Mouse (Mus musculus) MEL (cell line): ENCODE measurements at regions not wholly inside any gene's neighbourhood (a gene's known extent, or its start where the extent isn't known, plus 50 kb on each side); places are given as distances from the start of the nearest gene placed in this dataset.

ENCODE experiments used
- DNase-seq: peaks from one replicate; pipeline ENCODE4 v3.0.0; 2011; ENCODE audit warnings: low read depth, low spot score
- H3K27ac ChIP-seq: 2 replicates; pipeline ENCODE4 v1.5.1; 2012; ENCODE audit warnings: low read depth, mild to moderate bottlenecking, control low read depth, low read length, moderate library complexity; ENCODE audit not compliant: control insufficient read depth
- H3K27me3 ChIP-seq, 2 experiments: fragments of 150-350 bp in 1 of 2; sonication (generic) in 1 of 2; 2 replicates each; pipeline ENCODE4 v1.6.1; 2012; ENCODE audit warnings: low read length in 2 of 2, mild to moderate bottlenecking in 2 of 2, improper control_type of control experiment in 1 of 2, moderate library complexity in 1 of 2; ENCODE audit not compliant: insufficient read depth in 2 of 2, control insufficient read depth in 1 of 2
- H3K36me3 ChIP-seq, 2 experiments: 2 replicates each; pipeline ENCODE4 v1.6.1; 2012 to 2014; ENCODE audit warnings: low read length in 2 of 2, improper control_type of control experiment in 1 of 2, inconsistent platforms in 1 of 2, mild to moderate bottlenecking in 1 of 2; ENCODE audit not compliant: insufficient read depth in 2 of 2, control insufficient read depth in 1 of 2
- H3K4me1 ChIP-seq, 2 experiments: fragments of 150-350 bp in 1 of 2; sonication (generic) in 1 of 2; 2 replicates each; pipeline ENCODE4 v1.6.1; 2012; ENCODE audit warnings: low read length in 2 of 2, improper control_type of control experiment in 1 of 2, mild to moderate bottlenecking in 1 of 2; ENCODE audit not compliant: insufficient read depth in 2 of 2, control insufficient read depth in 1 of 2
- H3K4me3 ChIP-seq, 2 experiments: fragments of 150-350 bp in 1 of 2; sonication (generic) in 1 of 2; 2 replicates each; pipeline ENCODE4 v1.5.1; 2012; ENCODE audit warnings: low read depth in 2 of 2, low read length in 2 of 2, mild to moderate bottlenecking in 2 of 2, moderate library complexity in 2 of 2, control low read depth in 1 of 2, improper control_type of control experiment in 1 of 2; ENCODE audit not compliant: control insufficient read depth in 1 of 2, insufficient read depth in 1 of 2
- H3K79me2 ChIP-seq: 2 replicates; pipeline ENCODE4 v1.6.1; 2012; ENCODE audit warnings: mild to moderate bottlenecking, low read length, moderate library complexity; ENCODE audit not compliant: control insufficient read depth, poor library complexity, insufficient read depth
- H3K9ac ChIP-seq: 2 replicates; pipeline ENCODE4 v1.6.1; 2012; ENCODE audit warnings: low read depth, mild to moderate bottlenecking, control low read depth, low read length, moderate library complexity; ENCODE audit not compliant: control insufficient read depth, poor library complexity, severe bottlenecking
- H3K9me3 ChIP-seq: fragments of 150-350 bp; sonication (generic); replicated peaks from 2 replicates; pipeline ENCODE4 v1.6.1; 2012; ENCODE audit warnings: mild to moderate bottlenecking, low read length, improper control_type of control experiment, moderate library complexity; ENCODE audit not compliant: insufficient read depth
- CHD1 ChIP-seq: IDR thresholded peaks from 2 replicates; pipeline ENCODE4 v1.6.1; 2012; ENCODE audit warnings: low read depth, mild to moderate bottlenecking, inconsistent platforms, low read length, improper control_type of control experiment
- CTCF ChIP-seq, 3 experiments: IDR thresholded peaks in 2 of 3; conservative IDR thresholded peaks in 1 of 3; 2 replicates each; pipeline ENCODE4 v1.5.1; 2011 to 2012; ENCODE audit warnings: low read length in 3 of 3, low read depth in 2 of 3, mild to moderate bottlenecking in 2 of 3, improper control_type of control experiment in 1 of 3, inconsistent platforms in 1 of 3, mixed read lengths in 1 of 3, moderate library complexity in 1 of 3; ENCODE audit not compliant: control insufficient read depth in 1 of 3, insufficient read depth in 1 of 3, poor library complexity in 1 of 3, severe bottlenecking in 1 of 3
- ELF1 ChIP-seq: IDR thresholded peaks from 2 replicates; pipeline ENCODE4 v1.6.1; 2014; ENCODE audit warnings: low read depth, mild to moderate bottlenecking, inconsistent platforms, low read length, improper control_type of control experiment, moderate library complexity
- EP300 ChIP-seq, 2 experiments: IDR thresholded peaks; 2 replicates each; pipeline ENCODE4 v1.6.1; 2011; ENCODE audit warnings: improper control_type of control experiment in 2 of 2, low read length in 2 of 2, low read depth in 1 of 2, mild to moderate bottlenecking in 1 of 2
- ETS1 ChIP-seq: IDR thresholded peaks from 2 replicates; pipeline ENCODE4 v1.6.1; 2012; ENCODE audit warnings: low read depth, mild to moderate bottlenecking, inconsistent platforms, low read length, improper control_type of control experiment, moderate library complexity
- GATA1 ChIP-seq: IDR thresholded peaks from 2 replicates; pipeline ENCODE4 v1.6.1; 2011; ENCODE audit warnings: low read depth, low read length, improper control_type of control experiment
- MAZ ChIP-seq: IDR thresholded peaks from 2 replicates; pipeline ENCODE4 v1.6.1; 2012; ENCODE audit warnings: low read depth, mild to moderate bottlenecking, inconsistent platforms, low read length, improper control_type of control experiment
- MXI1 ChIP-seq: IDR thresholded peaks from 2 replicates; pipeline ENCODE4 v1.6.1; 2011; ENCODE audit warnings: mild to moderate bottlenecking, low read depth, low read length, improper control_type of control experiment
- NELFE ChIP-seq: IDR thresholded peaks from 2 replicates; pipeline ENCODE4 v1.6.1; 2011; ENCODE audit warnings: low read depth, low read length, improper control_type of control experiment
- NRF1 ChIP-seq: IDR thresholded peaks from 2 replicates; pipeline ENCODE4 v1.6.1; 2014; ENCODE audit warnings: low read depth, mild to moderate bottlenecking, inconsistent platforms, low read length, improper control_type of control experiment, moderate library complexity; ENCODE audit not compliant: poor library complexity, insufficient read depth, severe bottlenecking
- POLR2AphosphoS2 ChIP-seq: IDR thresholded peaks from 2 replicates; pipeline ENCODE4 v1.6.1; 2011; ENCODE audit warnings: low read length, improper control_type of control experiment
- POLR2AphosphoS5 ChIP-seq: IDR thresholded peaks from 2 replicates; pipeline ENCODE4 v1.6.1; 2012; ENCODE audit warnings: low read depth, borderline replicate concordance, mild to moderate bottlenecking, inconsistent platforms, low read length, moderate library complexity, mixed read lengths
- RAD21 ChIP-seq: IDR thresholded peaks from 2 replicates; pipeline ENCODE4 v1.6.1; 2011; ENCODE audit warnings: mild to moderate bottlenecking, low read depth, low read length, improper control_type of control experiment
- SIN3A ChIP-seq: IDR thresholded peaks from 2 replicates; pipeline ENCODE4 v1.6.1; 2012; ENCODE audit warnings: low read length, improper control_type of control experiment, inconsistent platforms
- SMC3 ChIP-seq: IDR thresholded peaks from 2 replicates; pipeline ENCODE4 v1.6.1; 2011; ENCODE audit warnings: low read depth, low read length, improper control_type of control experiment
- TAL1 ChIP-seq: IDR thresholded peaks from 2 replicates; pipeline ENCODE4 v1.6.1; 2012; ENCODE audit warnings: mild to moderate bottlenecking, inconsistent platforms, low read length, moderate library complexity, mixed read lengths
- TCF12 ChIP-seq: IDR thresholded peaks from 2 replicates; pipeline ENCODE4 v1.6.1; 2014; ENCODE audit warnings: low read depth, mild to moderate bottlenecking, inconsistent platforms, low read length, improper control_type of control experiment, moderate library complexity
- USF1 ChIP-seq: IDR thresholded peaks from 2 replicates; pipeline ENCODE4 v1.6.1; 2014; ENCODE audit warnings: low read depth, mild to moderate bottlenecking, inconsistent platforms, low read length, improper control_type of control experiment, moderate library complexity
- ZC3H11A ChIP-seq: IDR thresholded peaks from 2 replicates; pipeline ENCODE4 v1.6.1; 2012; ENCODE audit warnings: low read depth, mild to moderate bottlenecking, inconsistent platforms, low read length, improper control_type of control experiment

GRCm38 (mm10) chr11:55701921-55702320, 93.9 kb upstream of the Glra1 start:
- H3K27me3 ChIP-seq = no peaks in the 10 kb centered on the region
- TF ChIP-seq ELF1 = no peak

GRCm38 (mm10) chr11:55685031-55685519, 77.1 kb upstream of the Glra1 start:
- DNase-seq = no peak
- Histone ChIP-seq H3K36me3 (no peaks in the 10 kb centered on the region), H3K9me3 (no peaks in the 10 kb centered on the region), H3K79me2 (no peaks in the 10 kb centered on the region), H3K27ac (no peak overlapping the region), H3K27me3 (no peaks in the 10 kb centered on the region), H3K4me1 (no peaks in the 10 kb centered on the region), H3K9ac (no peak overlapping the region), H3K4me3 (no peak overlapping the region)
- TF ChIP-seq USF1 (no peak), NRF1 (no peak), ZC3H11A (no peak), ETS1 (no peak), EP300 (IDR thresholded peaks at IDR 0.05; ENCODE audit: low read depth in 1 of 2, low read length in 2 of 2) (no peak), RAD21 (no peak), POLR2AphosphoS5 (no peak), SMC3 (no peak), MXI1 (no peak), TAL1 (no peak), POLR2AphosphoS2 (no peak), CHD1 (no peak), SIN3A (no peak), MAZ (no peak), CTCF (IDR thresholded peaks at IDR 0.05 in 2 of 3, conservative IDR thresholded peaks at IDR 0.05 in 1 of 3; ENCODE audit: control insufficient read depth in 1 of 3, insufficient read depth in 1 of 3, low read depth in 2 of 3, low read length in 3 of 3, poor library complexity in 1 of 3, severe bottlenecking in 1 of 3) (no peak), NELFE (no peak), GATA1 (no peak), TCF12 (no peak)

More at GRCm38 (mm10) chr11:55701921-55702320, 93.9 kb upstream of the Glra1 start:
- H3K4me3 ChIP-seq = no peak overlapping the region
- no peaks in the 10 kb centered on the region for H3K9me3 ChIP-seq
- no peaks in the 10 kb centered on the region for H3K36me3 ChIP-seq
- DNase-seq = no peak
- H3K27ac ChIP-seq = no peak overlapping the region
- H3K9ac ChIP-seq = no peak overlapping the region
- H3K79me2 ChIP-seq = no peaks in the 10 kb centered on the region
- no peaks in the 10 kb centered on the region for H3K4me1 ChIP-seq
